Mouse (Mus musculus): ENCODE results near the gene Slc25a12.
"Not testable (repeated sequence)": the region's sequence is repeated elsewhere in the genome, so short reads cannot be mapped to it uniquely, and the experiment has no call there.

Gene Slc25a12

DNA sequence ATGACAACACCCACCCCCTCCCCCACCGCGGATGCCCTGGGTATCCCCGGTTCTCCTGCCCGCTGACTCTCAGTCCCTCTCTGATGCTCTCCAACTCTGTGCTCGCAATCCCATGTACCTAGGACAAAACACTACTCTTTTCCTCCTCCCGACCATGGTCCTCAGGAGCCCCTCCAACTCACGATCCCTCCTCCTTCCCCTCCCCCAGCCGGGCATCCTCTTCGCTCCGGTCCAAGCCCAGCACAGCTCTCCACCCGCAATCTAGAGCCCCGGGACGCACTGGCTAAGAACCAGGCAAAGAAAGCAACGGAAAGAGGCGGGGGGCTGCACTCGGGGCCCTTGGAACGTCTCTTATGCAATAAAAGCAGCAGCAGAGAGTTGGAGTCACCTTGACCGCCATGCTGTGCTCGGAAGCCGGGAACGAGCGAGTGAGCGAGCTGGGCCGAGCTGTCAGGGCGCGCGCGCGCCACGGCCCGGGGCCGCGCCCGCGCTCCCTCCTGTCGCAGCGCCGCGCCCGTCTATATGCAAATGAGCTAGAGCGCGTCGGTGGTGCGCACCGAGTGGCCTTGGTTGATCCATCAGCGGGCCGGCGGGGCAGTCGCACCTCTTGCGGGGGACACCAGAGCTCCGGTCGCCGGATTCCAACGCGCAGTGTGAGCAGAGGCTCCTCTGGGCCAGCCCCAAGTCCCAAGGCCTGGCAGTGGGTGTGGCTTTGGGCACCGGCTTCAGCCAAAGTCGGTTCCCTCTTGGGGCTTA, at the start of gene Slc25a12:
TSS of gene Slc25a12 (minus strand) at position 625 of the 756 bp plus-strand sequence.
- DNase-seq (ENCODE audit: low spot score in 2 of 2), result peak; percentile 86 to 88

GRCm38 (mm10) chr2:71405613-71406012, 38.1 kb upstream of the Slc25a12 start:
- no peak for DNase-seq (ENCODE audit: low spot score in 2 of 2)

GRCm38 (mm10) chr2:71389864-71390263, 22.3 kb upstream of the Slc25a12 start:
- DNase-seq (ENCODE audit: low spot score in 2 of 2), result no peak

GRCm38 (mm10) chr2:71388951-71389763, 21.6 kb upstream of the Slc25a12 start, which contains the start of gene Hat1:
Gene Hat1 (plus strand): TSS chr2:71388958.
- peak; percentile 94 to 95 for DNase-seq (ENCODE audit: low spot score in 2 of 2)

DNA sequence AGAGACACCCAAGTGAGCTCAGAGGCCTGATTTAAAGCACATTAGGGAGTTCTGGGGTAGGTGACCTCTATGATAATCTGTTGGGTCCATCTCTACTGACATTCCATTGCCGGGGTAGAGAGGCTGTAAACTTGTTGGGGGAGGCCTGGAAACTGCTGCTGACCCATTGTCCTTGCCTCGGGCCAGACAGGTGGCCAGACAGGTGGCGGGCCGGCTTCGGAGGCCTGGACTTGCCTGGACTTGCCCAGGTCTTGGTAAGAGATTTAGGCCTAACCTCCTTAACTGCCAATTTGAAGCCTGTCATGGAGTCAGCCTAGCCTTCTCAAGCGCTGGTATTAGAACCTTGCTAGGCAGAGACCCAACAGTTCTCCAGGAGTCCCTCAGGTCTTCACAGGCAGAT, 20.2 kb upstream of the Slc25a12 start:
- no peak for DNase-seq (ENCODE audit: low spot score in 2 of 2)

GRCm38 (mm10) chr2:71383890-71384289, 16.3 kb upstream of the Slc25a12 start:
- no peak for DNase-seq (ENCODE audit: low spot score in 2 of 2)

- DNase-seq (ENCODE audit: low spot score in 2 of 2), result no peak
These were observed 14.4 kb upstream of the Slc25a12 start for GRCm38 (mm10) chr2:71381962-71382361.

DNA sequence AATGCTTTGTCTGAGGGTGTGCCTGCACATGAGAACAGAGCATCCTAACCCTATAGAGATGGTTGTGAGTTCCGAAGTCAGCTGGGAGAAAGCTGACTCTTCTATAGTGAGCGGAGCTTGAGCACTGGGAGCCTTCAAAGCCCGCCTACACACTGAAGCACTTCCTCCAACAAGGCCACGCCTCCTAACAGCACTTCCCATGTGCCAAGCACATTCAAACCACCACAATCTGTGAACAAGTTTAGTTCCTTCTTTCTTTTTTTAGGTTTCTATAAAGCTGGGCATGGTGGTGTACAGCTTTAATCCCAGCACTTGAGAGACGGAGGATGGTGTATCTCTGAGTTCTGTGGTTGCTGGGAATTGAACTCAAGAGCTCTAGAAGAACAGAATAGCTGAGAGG, 9.9 kb upstream of the Slc25a12 start:
- no peak for DNase-seq (ENCODE audit: low spot score in 2 of 2)

DNA sequence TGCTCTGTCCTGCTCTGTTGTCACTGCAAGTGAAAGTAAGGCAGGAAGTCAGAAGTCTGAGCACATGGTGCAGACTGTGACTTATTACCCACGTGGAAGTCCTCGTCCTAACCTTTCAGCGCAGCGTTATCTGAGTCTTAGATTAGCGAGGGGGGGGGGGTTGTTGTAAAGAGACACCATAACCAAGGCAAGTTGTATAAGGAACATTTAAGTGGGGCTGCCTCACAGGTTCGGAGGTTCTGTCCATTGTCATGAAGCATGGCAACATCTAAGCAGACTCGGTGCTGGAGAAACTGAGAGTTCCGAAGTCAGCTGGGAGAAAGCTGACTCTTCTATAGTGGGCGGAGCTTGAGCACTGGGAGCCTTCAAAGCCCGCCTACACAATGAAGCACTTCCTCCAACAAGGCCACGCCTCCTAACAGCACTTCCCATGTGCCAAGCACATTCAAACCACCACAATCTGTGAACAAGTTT, 8.9 kb upstream of the Slc25a12 start:
- DNase-seq (ENCODE audit: low spot score in 2 of 2), result no peak

- peak in 1 of 2 experiments; percentile 14 for DNase-seq (ENCODE audit: low spot score in 2 of 2)
These were observed 7.0 kb upstream of the Slc25a12 start for GRCm38 (mm10) chr2:71374275-71375155.

- DNase-seq (ENCODE audit: low spot score in 2 of 2), result not testable (repeated sequence)
These were observed 4.7 kb upstream of the Slc25a12 start for GRCm38 (mm10) chr2:71372261-71372660.

DNA sequence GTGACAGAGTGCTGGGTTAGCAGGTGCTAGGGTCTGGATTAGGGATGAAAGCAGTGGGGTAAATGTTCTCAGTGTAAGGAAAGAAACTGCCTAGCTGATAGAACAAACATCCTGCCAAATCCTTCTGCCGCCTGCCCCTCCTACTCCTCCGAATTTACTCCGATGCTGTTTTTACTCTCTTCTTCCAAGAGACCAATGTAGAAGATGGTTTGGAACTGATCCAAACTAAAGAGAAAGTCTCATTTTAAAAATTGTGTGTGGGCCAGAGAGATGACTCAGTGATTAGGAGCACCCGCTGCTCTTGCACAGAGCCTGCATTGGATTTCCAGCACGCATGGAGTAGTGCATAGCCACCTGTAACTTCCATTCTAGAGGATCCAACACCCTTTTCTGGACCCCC, 4.2 kb upstream of the Slc25a12 start:
- no peak for DNase-seq (ENCODE audit: low spot score in 2 of 2)

GRCm38 (mm10) chr2:71368086-71368485, 537 bp upstream of the Slc25a12 start:
- no peak for DNase-seq (ENCODE audit: low spot score in 2 of 2)

DNA sequence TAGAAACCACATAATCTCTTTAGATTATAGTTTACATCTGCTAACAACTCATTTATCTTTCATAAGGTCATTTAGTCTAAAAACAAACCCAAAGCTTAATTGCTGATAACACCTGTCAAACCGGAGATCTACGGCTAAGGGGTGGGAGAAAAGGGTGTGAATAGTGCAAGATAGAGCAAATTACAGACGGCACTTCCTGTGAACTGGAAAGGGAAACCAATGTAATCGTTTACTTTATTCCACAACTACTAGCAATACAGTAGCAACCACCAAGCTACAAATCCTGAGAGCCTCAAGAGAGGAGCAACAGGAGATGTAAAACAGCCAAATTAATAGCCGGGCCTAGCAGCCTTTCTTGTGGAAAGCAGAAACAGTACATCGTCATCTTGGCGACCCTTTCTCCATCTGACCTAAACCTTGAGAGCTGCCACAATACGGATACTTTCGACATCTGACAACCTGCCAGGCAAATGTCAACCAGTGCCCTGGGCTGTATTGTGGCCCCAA, 878 bp downstream of the Slc25a12 start:
- DNase-seq (ENCODE audit: low spot score in 2 of 2), result peak; percentile 31

GRCm38 (mm10) chr2:71360192-71360591, 7.4 kb downstream of the Slc25a12 start:
- no peak for DNase-seq (ENCODE audit: low spot score in 2 of 2)

DNA sequence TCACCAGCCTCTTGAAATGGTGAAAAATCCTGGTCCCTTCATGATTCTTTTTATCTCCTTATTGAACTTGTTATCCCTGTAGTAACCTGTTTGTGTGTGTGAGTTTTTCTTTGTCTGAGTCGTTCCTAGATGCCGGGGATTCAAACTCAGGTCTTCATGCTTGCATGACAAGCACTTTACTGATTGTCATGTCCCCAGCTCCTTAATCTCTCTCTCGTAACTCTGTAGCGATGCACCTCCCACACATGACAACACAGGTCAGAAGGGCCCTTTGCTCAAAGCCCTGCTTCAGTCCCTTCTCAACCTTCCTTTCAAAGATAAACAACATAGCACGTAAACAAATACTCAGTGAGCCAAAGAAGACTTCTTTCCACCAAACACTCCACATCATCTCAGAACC, 9.2 kb downstream of the Slc25a12 start:
- no peak for DNase-seq (ENCODE audit: low spot score in 2 of 2)

DNA sequence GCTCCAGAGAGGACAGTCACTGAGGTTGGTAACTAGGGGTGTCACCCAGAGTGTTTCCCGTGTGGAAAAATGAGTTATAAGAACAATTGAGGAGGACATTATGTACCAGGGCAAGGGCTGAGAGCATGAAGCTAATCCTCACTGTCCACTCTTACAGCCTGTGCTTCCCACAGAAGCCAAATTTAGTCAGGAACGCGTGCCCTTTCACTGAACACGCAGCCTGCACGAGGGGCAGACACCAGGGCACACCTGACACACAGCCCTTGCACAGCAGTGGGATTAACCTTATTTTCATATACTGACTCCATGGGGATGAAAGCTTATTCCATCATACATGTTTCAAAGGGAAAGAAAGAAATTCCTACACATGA, 13.5 kb downstream of the Slc25a12 start:
- no peak for DNase-seq (ENCODE audit: low spot score in 2 of 2)

GRCm38 (mm10) chr2:71353306-71354054, 14.1 kb downstream of the Slc25a12 start:
- peak in 1 of 2 experiments; percentile 41 for DNase-seq (ENCODE audit: low spot score in 2 of 2)

DNA sequence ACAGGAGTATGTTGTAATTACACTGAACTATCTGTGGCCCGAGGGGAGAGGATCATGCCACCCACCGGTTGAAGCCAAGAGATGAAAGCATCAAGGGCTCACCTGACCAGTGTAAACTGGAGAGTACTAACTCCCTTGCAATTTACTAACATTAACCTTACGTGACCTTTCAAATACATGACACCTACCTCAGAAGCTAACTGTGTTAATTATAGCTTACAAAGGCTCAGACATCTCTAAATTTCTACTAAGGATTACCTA, 15.9 kb downstream of the Slc25a12 start:
- DNase-seq (ENCODE audit: low spot score in 2 of 2), result no peak

GRCm38 (mm10) chr2:71350904-71351726, 16.4 kb downstream of the Slc25a12 start:
- DNase-seq (ENCODE audit: low spot score in 2 of 2), result no peak
